8 mouse cellular contexts compared by ENCODE assay signal in the genomic region with DNA sequence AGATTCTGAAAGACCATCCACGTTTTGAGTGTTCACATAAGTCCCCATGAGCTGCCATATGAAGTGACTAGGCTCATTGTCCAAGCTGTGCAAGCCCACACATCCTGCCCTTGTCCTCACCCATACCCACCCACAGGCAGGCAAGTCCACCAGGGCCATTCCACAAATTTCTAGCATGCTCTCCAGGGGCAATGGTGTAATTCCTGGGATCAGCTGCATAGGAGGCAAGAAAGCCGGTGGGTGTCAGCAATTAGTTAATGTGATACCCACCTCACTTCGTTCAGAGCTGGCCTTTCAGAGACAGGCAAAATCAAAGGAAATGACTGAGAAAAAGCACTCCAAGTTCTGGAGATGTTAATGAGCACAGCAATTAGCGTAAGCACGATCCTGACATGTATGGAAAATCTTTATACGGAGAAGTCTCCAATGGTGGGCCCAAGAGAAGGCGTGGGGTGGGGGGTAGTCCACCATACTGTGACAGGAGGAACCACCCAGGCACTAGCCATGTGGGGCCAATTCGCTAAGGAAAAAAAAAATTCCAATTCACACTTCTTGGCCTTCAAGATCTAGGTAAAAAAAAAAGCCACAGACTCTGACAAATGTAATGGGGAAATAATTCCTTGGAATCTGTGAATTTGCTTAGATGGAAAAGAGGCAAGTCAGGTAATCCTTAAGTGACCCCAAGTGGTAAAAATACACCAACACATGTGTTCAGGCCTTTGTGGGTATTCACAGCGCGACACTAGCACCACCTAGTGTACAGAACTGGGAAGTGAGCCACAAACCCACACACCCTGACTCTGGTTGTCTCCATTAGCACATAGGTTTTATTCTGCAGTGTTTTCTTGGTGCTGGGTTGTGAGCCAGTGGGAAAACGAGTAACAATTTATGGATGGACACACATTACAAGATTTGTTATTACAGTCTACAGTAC. TPM values are rescaled to one million over a fixed set of nuclear protein-coding genes. Genes with fewer than 3 reads are reported as not detected.
DNase-seq lines count a peak whose midpoint lies in the region; ATAC-seq and TF ChIP-seq lines count a peak whose summit lies in the region.

No protein-coding gene starts in this region.

- H3K4me1 ChIP-seq in bone marrow, adult 2 months (ENCODE audit: control insufficient read depth, insufficient read depth, low read length) = no peaks in the 10 kb centered on the region
- H3K4me1 ChIP-seq in embryonic facial prominence, embryonic 15.5 days = peaks cover 15% of the 10 kb centered on the region
- peaks cover 37% of the 10 kb centered on the region for H3K4me1 ChIP-seq in heart, embryonic 10.5 days
- H3K4me1 ChIP-seq in kidney, embryonic 15.5 days = peaks cover 41% of the 10 kb centered on the region
- H3K4me1 ChIP-seq in stomach, embryonic 14.5 days (ENCODE audit: control insufficient read depth, insufficient read depth, low read length) = peaks cover 7% of the 10 kb centered on the region; the same call in 1 of the 2 replicates

- peak; percentile 75 to 76 for DNase-seq in B cell, adult 2 months
- DNase-seq in heart, embryonic 10.5 days (ENCODE audit: low spot score) = peak; percentile 94
- DNase-seq in liver = peak; percentile 79
- peak; percentile 40 to 52 for DNase-seq in natural killer cell, adult 2 months (ENCODE audit: low spot score in 2 of 2)

- H3K9me3 ChIP-seq in embryonic facial prominence, embryonic 15.5 days (replicated peaks) = no peaks in the 10 kb centered on the region
- no peaks in the 10 kb centered on the region for H3K9me3 ChIP-seq in heart, embryonic 10.5 days
- H3K9me3 ChIP-seq in kidney, embryonic 15.5 days (replicated peaks) = 0 out of 2 replicates have a peak, but pooled peaks cover 4% of the 10 kb centered on the region
- no peaks in the 10 kb centered on the region for H3K9me3 ChIP-seq in stomach, embryonic 14.5 days (ENCODE audit: control insufficient read depth, low read depth, low read length)

- no peak overlapping the region for H3K4me2 ChIP-seq in embryonic facial prominence, embryonic 15.5 days (replicated peaks)
- no peak overlapping the region for H3K4me2 ChIP-seq in kidney, embryonic 15.5 days
- H3K4me2 ChIP-seq in stomach, embryonic 14.5 days (replicated peaks; ENCODE audit: low read depth, low read length) = no peak overlapping the region

- H3K4me3 ChIP-seq in bone marrow, adult 2 months (replicated peaks; ENCODE audit: control insufficient read depth, low read depth, low read length) = no peak overlapping the region
- H3K4me3 ChIP-seq in embryonic facial prominence, embryonic 15.5 days (replicated peaks) = no peak overlapping the region
- no peak overlapping the region for H3K4me3 ChIP-seq in heart, embryonic 10.5 days
- no peak overlapping the region for H3K4me3 ChIP-seq in kidney, embryonic 15.5 days (replicated peaks)
- H3K4me3 ChIP-seq in stomach, embryonic 14.5 days (ENCODE audit: low read depth, low read length) = no peak overlapping the region

- TF ChIP-seq POLR2A in bone marrow, adult 2 months (IDR thresholded peaks at IDR 0.05; ENCODE audit: borderline replicate concordance, control insufficient read depth, low read depth, low read length) = no peak

- no peak overlapping the region for H3K27ac ChIP-seq in bone marrow, adult 2 months (ENCODE audit: control insufficient read depth, insufficient read depth, low read depth, low read length, poor library complexity)
- H3K27ac ChIP-seq in embryonic facial prominence, embryonic 15.5 days (replicated peaks) = no peak overlapping the region
- peak overlapping the region; percentile 19; the same call in 1 of the 2 replicates for H3K27ac ChIP-seq in heart, embryonic 10.5 days
- peak overlapping the region; percentile 61 for H3K27ac ChIP-seq in kidney, embryonic 15.5 days
- H3K27ac ChIP-seq in stomach, embryonic 14.5 days (ENCODE audit: low read length) = no peak overlapping the region

- no peak overlapping the region for H3K9ac ChIP-seq in embryonic facial prominence, embryonic 15.5 days
- H3K9ac ChIP-seq in kidney, embryonic 15.5 days = no peak overlapping the region
- no peak overlapping the region for H3K9ac ChIP-seq in stomach, embryonic 14.5 days (replicated peaks; ENCODE audit: low read depth, low read length)

- no peaks in the 10 kb centered on the region for H3K27me3 ChIP-seq in embryonic facial prominence, embryonic 15.5 days
- no peaks in the 10 kb centered on the region for H3K27me3 ChIP-seq in heart, embryonic 10.5 days (ENCODE audit: insufficient read depth, poor library complexity, severe bottlenecking)
- no peaks in the 10 kb centered on the region for H3K27me3 ChIP-seq in kidney, embryonic 15.5 days
- no peaks in the 10 kb centered on the region for H3K27me3 ChIP-seq in stomach, embryonic 14.5 days (ENCODE audit: control insufficient read depth, insufficient read depth, low read length)

- ATAC-seq in embryonic facial prominence, embryonic 15.5 days (ENCODE audit: insufficient number of reproducible peaks, low FRiP score, low TSS enrichment, low read depth) = peak; percentile 77; the same call in 1 of the 2 replicates
- ATAC-seq in kidney, embryonic 15.5 days (replicated peaks; ENCODE audit: low FRiP score) = peak; percentile 80
- ATAC-seq in stomach, embryonic 14.5 days (ENCODE audit: insufficient number of reproducible peaks, insufficient read depth, low FRiP score, low read depth) = peak; percentile 71; the same call in 1 of the 2 replicates

- peaks cover 28% of the 10 kb centered on the region for H3K36me3 ChIP-seq in embryonic facial prominence, embryonic 15.5 days
- peaks cover 19% of the 10 kb centered on the region for H3K36me3 ChIP-seq in heart, embryonic 10.5 days
- H3K36me3 ChIP-seq in kidney, embryonic 15.5 days = peaks cover 26% of the 10 kb centered on the region
- H3K36me3 ChIP-seq in stomach, embryonic 14.5 days (ENCODE audit: control insufficient read depth, insufficient read depth, low read length) = peaks cover 17% of the 10 kb centered on the region

- WGBS in bone marrow, adult 2 months = 44% methylated on average over 11 of the region's 11 CpGs
- 22% methylated on average over 11 of the region's 11 CpGs for WGBS in embryonic facial prominence, embryonic 15.5 days
- 36% methylated on average over 11 of the region's 11 CpGs for WGBS in heart, embryonic 10.5 days
- 31% methylated on average over 11 of the region's 11 CpGs for WGBS in kidney, embryonic 15.5 days
- WGBS in stomach, embryonic 14.5 days = 33% methylated on average over 11 of the region's 11 CpGs

- peak; percentile 91 for TF ChIP-seq CTCF in bone marrow, adult 2 months (IDR thresholded peaks at IDR 0.05; ENCODE audit: control insufficient read depth, insufficient read depth, low read length)

RNA-seq across cellular contexts. Expression of gene Ddx1, which starts 34.4 kb away (rescaled TPM):
- polyA plus RNA-seq in bone marrow, adult 2 months (2011; ENCODE audit: insufficient read depth, insufficient read length, low replicate concordance, missing spikeins) = 22.8 and 38.7 TPM in 2 replicates
- 120 and 123 TPM in 2 replicates for polyA plus RNA-seq in embryonic facial prominence, embryonic 15.5 days (2015; fragmentation: Nextera tagmentation; extraction: Ambion mirVana)
- 138 and 165 TPM in 2 replicates for polyA plus RNA-seq in heart, embryonic 10.5 days (2016; fragmentation: Nextera tagmentation; extraction: Ambion mirVana)
- polyA plus RNA-seq in kidney, embryonic 15.5 days (2015; fragmentation: Nextera tagmentation; extraction: Ambion mirVana) = 143 and 158 TPM in 2 replicates
- polyA plus RNA-seq in stomach, embryonic 14.5 days (2014; fragmentation: Nextera tagmentation; extraction: Ambion mirVana) = 152 and 153 TPM in 2 replicates

RNA-seq across cellular contexts. Expression of gene Nbas, which starts 54.3 kb away (rescaled TPM):
- polyA plus RNA-seq in bone marrow, adult 2 months (2011; ENCODE audit: insufficient read depth, insufficient read length, low replicate concordance, missing spikeins) = 3.1 and 4.6 TPM in 2 replicates
- 12.9 and 13.6 TPM in 2 replicates for polyA plus RNA-seq in embryonic facial prominence, embryonic 15.5 days (2015; fragmentation: Nextera tagmentation; extraction: Ambion mirVana)
- 10.2 and 11.0 TPM in 2 replicates for polyA plus RNA-seq in heart, embryonic 10.5 days (2016; fragmentation: Nextera tagmentation; extraction: Ambion mirVana)
- polyA plus RNA-seq in kidney, embryonic 15.5 days (2015; fragmentation: Nextera tagmentation; extraction: Ambion mirVana) = 11.7 and 14.5 TPM in 2 replicates
- 27.7 and 28.8 TPM in 2 replicates for polyA plus RNA-seq in stomach, embryonic 14.5 days (2014; fragmentation: Nextera tagmentation; extraction: Ambion mirVana)

Comparison
In these comparisons a context has a peak if more than half of its experiments do, and no peak if none do; other contexts are left out.
1. H3K27ac ChIP-seq: peak in heart, embryonic 10.5 days (single experiment) and kidney, embryonic 15.5 days (single experiment); none in bone marrow, adult 2 months (single experiment), embryonic facial prominence, embryonic 15.5 days (single experiment) and stomach, embryonic 14.5 days (single experiment).
2. Peak in every context shown above with its lines, with median percentiles within 50 percentile points of each other: DNase-seq and ATAC-seq.